Mouse (Mus musculus) adrenal gland, postnatal 36 days (tissue): Measurements from ENCODE around the gene Syngr1. TPM values are rescaled to one million over a fixed set of nuclear protein-coding genes. Genes with fewer than 3 reads are reported as not detected.

Experiments used
- DNase-seq, 2 experiments: peaks; one replicate each; pipeline ENCODE4 v3.0.0; 2021; ENCODE audit warnings: mixed read lengths in 1 of 2
- total RNA-seq, 2 experiments: library from RNA; stranded (reverse); gene quantifications; 2 replicates each; pipeline ENCODE4 v1.2.3; 2021

Syngr1 gene
- total RNA-seq, 2 experiments from 2014 or later: 28.0 to 31.5 TPM

DNA sequence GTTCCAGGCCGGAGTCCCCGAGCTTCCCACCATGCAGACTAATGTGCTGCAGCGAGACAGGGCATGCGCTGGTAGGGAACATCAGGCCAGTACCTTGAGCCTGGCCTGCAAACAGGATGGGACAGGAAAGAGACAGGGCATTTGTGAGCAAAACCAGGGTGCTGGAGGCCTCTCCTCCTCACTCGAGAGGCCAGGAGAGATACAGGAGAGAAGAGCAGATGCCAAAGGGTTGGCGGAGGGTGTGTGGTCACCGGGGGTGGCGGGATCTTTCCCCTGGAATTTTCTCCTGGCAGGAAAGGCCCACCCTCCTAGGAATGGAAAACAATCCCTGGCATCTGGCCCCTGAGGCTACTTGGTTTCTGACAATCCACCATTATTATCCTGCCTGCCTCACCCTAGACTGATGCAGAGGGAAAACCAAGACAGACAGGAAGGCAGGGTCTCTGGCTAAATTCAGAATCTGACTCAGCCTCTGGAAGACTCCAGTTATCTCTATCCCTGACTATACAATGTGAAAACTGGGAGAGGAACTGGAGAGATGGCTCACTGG, 21.0 kb upstream of the Syngr1 start:
- no peak for DNase-seq

GRCm38 (mm10) chr15:80071951-80072437, 19.1 kb upstream of the Syngr1 start:
- peak in 1 of 2 experiments; percentile 58 for DNase-seq

GRCm38 (mm10) chr15:80072579-80073255, 18.4 kb upstream of the Syngr1 start:
- no peak for DNase-seq

GRCm38 (mm10) chr15:80073256-80073621, 17.9 kb upstream of the Syngr1 start:
- DNase-seq: no peak

DNA sequence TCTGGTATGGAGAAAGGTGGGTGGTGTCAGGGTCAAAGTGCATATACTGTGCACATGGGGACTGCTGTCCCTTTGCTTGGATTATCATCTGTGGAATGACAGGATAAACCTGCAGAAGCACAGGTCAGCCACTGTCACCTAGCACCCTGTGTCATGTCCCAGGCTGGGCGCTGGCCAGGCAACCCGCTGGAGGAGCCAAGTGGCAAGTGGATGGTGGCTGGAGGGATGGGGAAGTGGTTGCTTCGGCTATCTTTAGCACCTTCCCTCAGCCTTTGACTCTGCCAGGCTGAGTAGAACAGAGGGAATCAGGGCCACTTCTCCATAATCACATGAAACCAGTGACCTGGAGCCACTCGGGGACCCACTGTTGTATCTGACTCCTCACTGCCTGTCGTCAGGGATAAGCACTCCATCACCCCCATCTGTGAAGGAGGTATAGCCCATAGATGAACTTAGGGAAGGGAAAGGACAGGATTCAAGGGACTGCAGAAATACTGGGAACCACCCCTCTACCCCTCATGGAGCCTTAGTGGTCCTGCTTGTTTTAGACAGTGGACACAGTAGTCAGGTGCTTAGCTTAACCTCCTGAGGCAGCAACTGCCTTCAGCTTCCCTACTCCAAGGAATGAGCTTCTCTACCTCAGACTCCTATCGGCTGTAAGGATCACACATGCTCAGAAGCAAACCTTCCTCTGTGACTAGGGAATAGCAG, 16.3 kb upstream of the Syngr1 start:
- DNase-seq: no peak

GRCm38 (mm10) chr15:80075374-80075694, 15.8 kb upstream of the Syngr1 start:
- no peak for DNase-seq

DNA sequence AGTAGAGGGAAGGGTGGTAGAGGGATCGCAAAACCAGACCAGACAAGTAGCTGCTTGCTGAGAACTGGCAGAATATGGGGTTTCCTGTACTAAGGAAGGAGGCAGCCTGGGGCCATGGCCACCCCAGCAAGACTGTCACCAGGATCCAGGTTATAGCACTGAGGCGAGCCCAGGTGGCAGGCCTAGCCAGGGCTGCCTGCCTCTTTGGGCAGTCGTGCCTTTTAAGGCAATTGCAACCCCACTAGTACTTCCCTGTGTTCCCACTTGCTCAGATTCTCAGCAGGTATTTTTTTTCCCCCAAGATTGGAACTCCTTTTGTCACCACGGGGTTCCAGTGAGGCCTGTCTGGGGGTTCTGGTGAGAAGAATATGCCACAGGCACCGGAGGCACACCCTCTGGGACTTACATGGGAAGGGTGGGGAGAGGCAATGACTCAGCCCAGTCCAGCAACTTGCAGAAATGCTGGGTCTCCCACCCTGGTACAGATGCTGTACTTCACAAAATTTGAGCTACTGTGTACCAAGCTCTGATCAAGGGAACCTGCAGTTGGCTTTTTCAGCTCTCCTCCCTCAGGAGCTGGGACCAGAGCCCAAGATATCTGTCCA, 15.3 kb upstream of the Syngr1 start:
- no peak for DNase-seq

DNA sequence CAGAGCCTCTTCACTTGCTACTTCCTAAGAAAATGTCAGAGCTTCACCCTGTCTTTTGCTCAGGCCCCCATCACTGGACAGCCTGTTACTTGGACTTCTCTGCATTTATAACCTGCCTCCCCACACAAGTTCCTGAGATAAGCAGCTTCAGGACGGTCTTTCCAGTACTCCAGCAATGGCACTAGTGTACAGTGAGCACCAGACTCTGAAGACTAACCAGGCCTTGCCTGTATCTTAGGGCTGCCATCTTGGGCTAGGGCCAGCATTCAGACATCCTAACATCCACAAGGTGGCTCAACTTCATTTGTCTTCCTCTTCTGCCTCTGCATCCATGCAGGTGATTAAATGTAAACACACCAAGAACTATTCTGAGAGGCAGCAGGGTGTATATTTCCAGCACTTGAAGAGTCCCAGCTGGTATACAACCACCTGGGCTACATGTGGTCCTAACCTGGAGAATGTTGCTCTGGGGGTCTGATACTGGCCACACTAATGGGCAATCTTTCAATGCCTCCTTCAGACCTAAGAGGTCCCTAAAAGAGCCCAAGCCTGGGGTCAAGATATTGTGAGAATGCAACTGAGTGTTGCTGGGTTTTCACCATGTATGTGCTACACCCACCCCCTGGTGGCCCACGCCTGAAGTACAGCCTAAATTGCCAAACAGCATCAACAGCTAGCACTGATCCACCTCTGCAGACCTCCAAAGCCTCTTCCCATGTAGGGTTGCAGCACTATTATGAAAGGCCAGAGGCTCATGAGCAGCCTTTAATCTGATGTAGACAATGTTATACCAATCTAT, 14.6 kb upstream of the Syngr1 start:
- peak; percentile 68 to 83 for DNase-seq

DNA sequence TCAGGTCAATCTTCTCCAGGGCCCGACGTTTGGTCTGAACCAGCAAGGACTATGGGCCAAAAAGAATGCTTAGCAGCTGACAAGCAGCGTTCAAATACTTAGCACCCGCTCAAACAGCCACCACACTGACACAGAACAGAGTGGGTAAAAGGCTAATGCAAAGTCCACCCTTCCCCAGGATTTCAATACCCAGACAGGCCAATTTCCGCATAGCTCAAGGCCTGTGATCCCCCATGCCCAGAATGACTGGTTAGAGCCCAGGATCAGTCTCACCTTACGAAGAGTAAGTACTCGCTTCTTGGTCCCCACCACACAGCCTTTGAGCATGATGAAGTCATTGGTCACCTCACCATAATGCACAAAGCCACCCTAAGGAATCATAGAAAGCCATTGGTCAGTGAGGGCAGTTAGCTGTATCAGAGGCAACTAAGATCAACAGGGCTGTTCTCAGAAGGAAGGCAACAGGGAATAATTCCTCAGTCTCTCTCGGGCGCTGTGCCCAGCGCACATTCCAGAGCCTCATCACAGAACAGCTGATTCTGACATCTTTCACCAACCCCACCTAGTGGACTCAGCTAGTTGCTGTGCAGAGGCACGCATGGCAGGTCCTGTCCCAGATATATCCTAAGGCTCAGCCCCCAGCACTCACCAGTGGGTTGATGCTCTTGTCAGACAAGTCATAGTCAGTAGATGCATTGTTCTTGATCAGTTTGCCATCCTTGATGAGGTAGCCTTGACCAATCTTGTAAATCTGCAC, 12.9 kb upstream of the Syngr1 start:
- no peak for DNase-seq

- no peak for DNase-seq
Observed at GRCm38 (mm10) chr15:80079129-80079668, 11.9 kb upstream of the Syngr1 start.

DNA sequence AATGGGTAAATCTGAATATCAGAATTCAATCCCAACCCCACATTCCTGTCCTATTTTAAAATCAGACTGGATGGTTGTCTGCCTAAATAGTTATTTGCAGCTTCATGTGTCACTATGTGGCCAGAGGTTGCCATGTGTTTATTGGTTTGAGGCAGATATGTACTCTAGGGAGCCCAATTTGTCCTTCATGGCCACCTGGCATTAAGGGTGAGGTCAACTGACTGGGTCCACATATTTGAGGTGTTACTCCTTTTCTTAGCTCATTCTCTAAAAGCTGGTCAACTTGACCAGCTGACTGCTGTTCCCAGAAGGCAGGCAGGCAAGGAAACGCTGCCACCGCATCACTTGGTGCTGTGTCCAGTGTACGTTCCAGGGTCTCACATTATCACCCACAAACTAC, 11.2 kb upstream of the Syngr1 start:
- no peak for DNase-seq

DNA sequence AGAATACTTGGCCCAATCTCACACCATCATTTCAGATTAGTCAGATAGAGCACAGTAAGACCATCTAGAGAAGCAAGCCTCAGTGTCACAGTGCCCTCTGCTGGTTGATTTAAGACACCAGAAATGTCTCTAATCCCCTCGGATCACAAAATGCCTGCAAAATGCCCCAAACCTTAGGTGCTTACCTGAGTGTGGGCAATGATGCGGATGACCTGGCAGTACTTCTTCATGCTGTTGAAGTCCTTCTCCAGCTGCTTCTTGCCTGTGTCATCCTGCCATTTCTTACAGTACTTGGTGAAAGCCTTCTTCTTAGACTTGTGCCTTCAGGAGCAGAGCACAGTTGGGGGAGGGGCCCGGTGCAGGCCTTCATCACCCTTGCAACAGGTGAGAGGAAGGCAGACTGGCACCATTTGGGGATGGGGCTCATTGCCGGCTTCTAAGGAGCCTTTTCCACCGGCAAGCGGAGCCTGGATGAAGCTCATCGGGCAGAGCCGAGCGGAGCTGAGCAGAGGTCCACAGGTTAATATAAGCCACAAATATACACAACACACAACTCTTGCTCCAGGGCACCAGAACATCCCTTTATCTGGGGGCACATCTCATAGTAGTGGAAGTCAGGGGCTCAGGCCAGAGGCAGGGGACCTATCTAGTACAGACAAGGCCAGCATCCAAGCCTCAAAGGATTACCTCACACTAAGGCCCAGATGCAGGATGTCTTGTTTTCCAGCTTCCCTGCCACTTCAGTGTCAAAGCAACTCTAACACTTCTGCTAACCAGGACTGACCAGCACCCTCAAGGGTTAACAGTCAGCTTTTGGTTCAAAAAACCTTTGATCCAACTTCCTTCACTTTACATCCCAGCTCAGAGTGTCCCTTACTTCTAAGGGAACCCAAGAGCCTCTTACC, 10.2 kb upstream of the Syngr1 start:
- DNase-seq: no peak

DNA sequence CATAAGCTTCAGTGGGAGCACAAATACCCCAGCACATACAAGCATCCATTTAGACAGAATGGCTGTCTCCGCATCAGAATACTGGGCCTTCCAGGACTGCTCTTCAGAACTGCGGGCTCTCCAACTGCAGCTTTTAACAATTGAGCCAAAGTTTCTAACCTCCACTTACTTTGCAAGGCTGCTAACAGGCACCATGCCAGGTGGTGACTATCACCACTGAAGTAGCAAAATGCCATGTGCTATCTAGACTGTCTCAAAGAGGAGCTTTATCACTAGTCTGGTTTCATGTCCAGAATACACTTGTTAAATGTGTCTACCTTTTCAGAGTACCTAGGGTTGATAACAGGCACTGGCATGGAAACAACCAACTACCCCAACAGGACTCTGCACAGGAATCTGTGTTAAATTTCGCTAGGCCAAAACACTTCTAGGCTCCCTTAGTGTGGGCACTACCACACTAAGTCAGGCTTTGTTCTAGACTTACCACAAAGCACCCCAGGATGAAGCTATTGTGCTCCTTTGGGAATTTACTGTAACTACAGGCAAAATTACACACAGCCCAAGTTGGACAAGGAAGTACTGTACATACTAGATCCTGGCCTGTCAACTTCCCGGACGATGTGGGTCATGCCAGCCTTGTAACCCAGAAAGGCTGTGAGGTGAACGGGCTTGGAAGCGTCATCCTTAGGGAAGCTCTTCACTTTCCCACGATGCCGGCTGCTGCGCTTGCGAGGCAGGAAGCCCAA, 9.2 kb upstream of the Syngr1 start:
- peak; percentile 84 to 86 for DNase-seq

GRCm38 (mm10) chr15:80082661-80083275, 8.4 kb upstream of the Syngr1 start:
- no peak for DNase-seq

GRCm38 (mm10) chr15:80083276-80083731, 7.8 kb upstream of the Syngr1 start:
- DNase-seq: peak; percentile 95 to 96

GRCm38 (mm10) chr15:80083740-80084139, 7.4 kb upstream of the Syngr1 start:
- no peak for DNase-seq

DNA sequence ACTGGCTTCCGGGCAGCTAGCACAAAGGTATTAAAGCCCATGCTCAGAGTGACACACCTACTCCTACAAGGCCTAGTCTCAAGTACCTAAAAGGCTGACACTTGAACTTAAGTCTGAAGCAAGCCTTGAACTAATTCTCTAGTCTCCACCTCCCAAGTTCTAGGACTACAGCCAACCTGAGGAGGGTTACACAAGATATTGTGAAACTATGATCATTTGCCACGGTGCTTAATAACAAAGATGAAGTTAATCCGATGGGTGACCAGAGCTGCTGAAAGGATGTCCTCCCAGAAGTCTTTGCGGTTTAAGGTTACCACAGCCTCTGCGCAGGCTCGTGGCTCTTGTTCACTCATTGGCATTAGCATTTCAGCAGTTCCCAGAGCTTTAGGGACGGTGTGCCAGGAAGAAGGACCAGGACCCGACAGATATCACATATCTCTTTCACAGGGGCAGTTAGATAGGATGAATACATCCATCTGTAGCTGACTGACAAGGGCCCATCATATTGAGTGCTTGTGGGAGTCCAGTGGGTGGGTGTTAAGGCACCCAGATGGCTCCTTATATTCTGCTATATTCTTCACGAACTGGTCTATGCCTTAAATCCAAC, 3.6 kb upstream of the Syngr1 start:
- no peak for DNase-seq

GRCm38 (mm10) chr15:80088637-80089036, 2.5 kb upstream of the Syngr1 start:
- DNase-seq: peak; percentile 89 to 90
